Mouse (Mus musculus) heart, embryonic 10.5 days (tissue): ENCODE results near the gene Pcp2. TPM values are rescaled to one million over a fixed set of nuclear protein-coding genes. Genes with fewer than 3 reads are reported as not detected.

Experiments
- DNase-seq: peaks from one replicate; pipeline ENCODE4 v3.0.0-alpha.2; 2017; ENCODE audit warnings: low spot score
- H3K27ac ChIP-seq: fragments of 300-500 bp; sonication (generic); 2 replicates; pipeline ENCODE4 v1.5.1; 2016; ENCODE audit warnings: mild to moderate bottlenecking
- H3K27me3 ChIP-seq: fragments of 300-500 bp; sonication (generic); 2 replicates; pipeline ENCODE4 v1.6.1; 2016; ENCODE audit warnings: mild to moderate bottlenecking; ENCODE audit not compliant: poor library complexity, insufficient read depth, severe bottlenecking
- H3K36me3 ChIP-seq: fragments of 300-500 bp; sonication (generic); 2 replicates; pipeline ENCODE4 v1.6.1; 2016; ENCODE audit warnings: mild to moderate bottlenecking, moderate library complexity
- H3K4me1 ChIP-seq: fragments of 300-500 bp; sonication (generic); 2 replicates; pipeline ENCODE4 v1.6.1; 2016; ENCODE audit warnings: mild to moderate bottlenecking
- H3K4me3 ChIP-seq: fragments of 300-500 bp; sonication (generic); 2 replicates; pipeline ENCODE4 v1.5.1; 2016; ENCODE audit warnings: mild to moderate bottlenecking, moderate library complexity
- H3K9me3 ChIP-seq: fragments of 300-500 bp; sonication (generic); 2 replicates; pipeline ENCODE4 v1.6.1; 2016; ENCODE audit warnings: mild to moderate bottlenecking, moderate library complexity
- WGBS: fragments of 180-500 bp; shearing (Covaris S2); methylation state at CpG from one replicate; pipeline ENCODE4 v1.1.7; 2016; 5-methylcytosine and 5-hydroxymethylcytosine counted together
- polyA plus RNA-seq: library from polyadenylated mRNA; unstranded; fragments of >200 nt; fragmentation: Nextera tagmentation; extraction: Ambion mirVana; gene quantifications from 2 replicates; pipeline ENCODE4 v1.2.1, GENCODE M21; 2016

The Pcp2 gene
- polyA plus RNA-seq, 1 experiment from 2014 or later = not detected

DNA sequence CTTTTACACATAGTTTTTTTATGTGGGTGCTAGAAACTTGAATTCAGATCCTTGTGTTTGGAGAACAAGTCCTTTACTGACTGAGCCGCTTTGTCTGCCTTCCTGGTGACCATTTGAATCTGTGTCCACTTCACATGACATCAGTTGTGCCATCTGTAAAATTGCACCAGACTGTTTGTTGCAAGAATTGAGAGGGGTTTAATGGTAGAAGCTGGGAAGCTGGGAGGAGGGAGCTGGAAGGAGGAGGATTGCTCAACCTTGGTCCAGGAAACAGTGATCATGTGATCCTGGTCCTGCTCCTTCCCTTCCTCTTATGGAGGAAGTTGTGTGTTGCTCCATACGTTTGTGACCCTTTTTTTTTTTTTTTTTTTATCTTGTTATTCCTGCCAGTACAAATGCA, 22.9 kb upstream of the Pcp2 start:
- H3K4me3 ChIP-seq = no peak overlapping the region
- 61% methylated on average over 2 of the region's 2 CpGs for WGBS
- no peaks in the 10 kb centered on the region for H3K4me1 ChIP-seq

DNA sequence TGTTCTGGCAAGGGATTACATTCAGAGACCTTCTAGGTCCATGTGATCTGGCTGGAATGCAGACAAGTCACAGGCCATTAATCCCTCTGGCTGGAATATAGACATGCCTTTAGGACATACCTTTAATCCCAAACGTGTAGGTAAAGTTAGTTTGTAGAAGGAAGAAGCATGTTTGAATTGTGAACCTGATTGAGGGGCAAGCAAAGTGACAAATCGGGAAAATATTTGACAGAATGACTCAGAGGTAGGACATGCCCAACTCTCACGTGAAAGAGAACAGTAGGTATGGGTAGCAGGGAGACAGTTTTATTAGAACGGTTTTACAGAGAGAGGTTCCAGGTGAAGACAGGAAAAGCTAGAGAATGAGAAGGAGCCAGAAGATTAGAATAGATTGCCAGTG, 22.2 kb upstream of the Pcp2 start:
- Histone ChIP-seq H3K27ac (no peak overlapping the region), H3K36me3 (peaks cover 3% of the 10 kb centered on the region; the same call in 1 of the 2 replicates), H3K4me1 (no peaks in the 10 kb centered on the region), H3K4me3 (no peak overlapping the region), H3K27me3 (no peaks in the 10 kb centered on the region), H3K9me3 (no peaks in the 10 kb centered on the region)
- WGBS = 69% methylated on average over 4 of the region's 4 CpGs
- no peak for DNase-seq

More for the DNA sequence above, 22.9 kb upstream of the Pcp2 start:
- no peak for DNase-seq
- Histone ChIP-seq H3K9me3 (no peaks in the 10 kb centered on the region), H3K27ac (no peak overlapping the region), H3K36me3 (no peaks in the 10 kb centered on the region), H3K27me3 (no peaks in the 10 kb centered on the region)

DNA sequence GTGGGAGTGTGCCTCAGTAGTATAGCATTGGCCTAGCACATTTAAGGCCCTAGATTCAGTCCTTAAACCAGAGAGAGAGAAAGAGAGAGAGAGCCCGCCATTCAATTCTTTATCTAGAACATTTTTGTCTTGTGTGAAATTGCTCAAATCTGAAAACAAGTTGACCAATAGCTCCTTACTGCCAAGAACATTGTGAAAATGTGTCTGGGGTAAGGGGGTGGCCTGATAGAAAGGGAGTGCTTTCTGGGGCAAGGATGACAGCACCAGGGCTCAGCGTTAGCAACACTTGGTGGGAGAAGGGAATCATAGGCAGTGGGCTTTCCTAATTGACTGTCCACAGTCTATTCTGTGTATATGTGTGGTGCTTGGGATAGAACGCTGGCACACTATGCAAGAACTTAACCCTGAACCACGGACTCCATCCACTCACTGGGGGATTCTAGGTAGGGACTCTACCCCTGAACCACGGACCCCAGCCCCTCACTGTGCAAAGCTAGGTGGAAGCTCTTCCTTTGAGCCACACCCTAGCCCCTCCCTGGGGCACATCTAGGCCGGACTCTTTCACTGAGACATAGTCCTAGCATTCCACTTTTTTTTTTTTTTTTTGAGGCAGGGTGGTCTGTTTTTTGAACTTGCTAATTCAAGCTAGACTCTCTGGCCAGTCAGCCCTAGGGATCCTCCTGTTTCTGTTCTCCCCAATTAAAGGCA, 21.6 kb upstream of the Pcp2 start:
- H3K4me1 ChIP-seq = no peaks in the 10 kb centered on the region
- 80% methylated on average over 6 of the region's 6 CpGs for WGBS
- H3K4me3 ChIP-seq = no peak overlapping the region

DNA sequence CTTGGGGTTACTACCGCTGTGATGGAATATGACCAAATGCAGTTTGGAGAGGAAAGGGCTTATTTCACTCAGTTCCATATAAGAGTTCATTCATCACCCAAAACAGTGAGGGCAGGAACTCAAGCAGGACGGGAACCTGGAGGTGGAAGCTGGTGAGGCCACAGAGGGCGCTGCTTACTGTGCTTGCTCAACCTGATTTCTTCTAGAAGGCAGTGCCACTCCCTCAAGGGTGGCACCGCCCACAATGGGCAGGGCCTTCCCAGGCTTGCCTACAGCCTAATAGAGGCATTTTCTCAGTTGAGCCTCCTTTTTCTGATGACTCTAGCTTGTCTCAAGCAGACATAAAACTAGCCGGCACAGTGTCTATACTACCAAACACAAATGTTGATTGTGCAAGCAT, 20.5 kb upstream of the Pcp2 start:
- Histone ChIP-seq H3K36me3 (peaks cover 19% of the 10 kb centered on the region), H3K9me3 (no peaks in the 10 kb centered on the region), H3K4me3 (no peak overlapping the region), H3K27ac (no peak overlapping the region), H3K27me3 (no peaks in the 10 kb centered on the region), H3K4me1 (no peaks in the 10 kb centered on the region)
- no peak for DNase-seq
- WGBS = 24% methylated on average over 5 of the region's 5 CpGs

More for the DNA sequence above, 21.6 kb upstream of the Pcp2 start:
- H3K36me3 ChIP-seq = peaks cover 8% of the 10 kb centered on the region; the same call in 1 of the 2 replicates
- DNase-seq = no peak
- no peak overlapping the region for H3K27ac ChIP-seq
- no peaks in the 10 kb centered on the region for H3K9me3 ChIP-seq
- no peaks in the 10 kb centered on the region for H3K27me3 ChIP-seq

DNA sequence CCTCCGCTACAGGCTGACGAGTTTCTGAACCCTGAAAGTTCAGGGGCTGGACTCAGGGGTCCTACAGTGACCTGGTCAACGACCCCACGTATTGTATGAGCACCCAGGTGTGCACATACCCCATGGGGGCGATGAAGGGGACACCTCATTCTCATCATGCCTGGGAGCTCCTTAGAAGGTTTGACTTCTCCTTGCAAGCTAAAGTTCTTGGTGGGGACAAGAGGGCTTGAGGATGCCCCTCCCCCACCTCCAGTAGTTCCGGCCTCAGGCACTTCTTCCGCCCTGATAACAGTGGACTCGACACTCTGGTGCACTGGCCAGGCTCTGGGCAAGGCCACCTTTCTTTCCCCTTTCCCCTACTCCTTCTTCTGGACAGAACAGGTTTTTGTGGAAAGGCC, 6.1 kb upstream of the Pcp2 start:
- peak overlapping the region; percentile 90 for H3K27ac ChIP-seq
- H3K9me3 ChIP-seq = no peaks in the 10 kb centered on the region
- peak overlapping the region; percentile 83 for H3K4me3 ChIP-seq
- peaks cover 26% of the 10 kb centered on the region for H3K36me3 ChIP-seq
- H3K4me1 ChIP-seq = peaks cover 12% of the 10 kb centered on the region
- H3K27me3 ChIP-seq = peaks cover 12% of the 10 kb centered on the region
- DNase-seq = no peak
- 10% methylated on average over 8 of the region's 8 CpGs for WGBS

DNA sequence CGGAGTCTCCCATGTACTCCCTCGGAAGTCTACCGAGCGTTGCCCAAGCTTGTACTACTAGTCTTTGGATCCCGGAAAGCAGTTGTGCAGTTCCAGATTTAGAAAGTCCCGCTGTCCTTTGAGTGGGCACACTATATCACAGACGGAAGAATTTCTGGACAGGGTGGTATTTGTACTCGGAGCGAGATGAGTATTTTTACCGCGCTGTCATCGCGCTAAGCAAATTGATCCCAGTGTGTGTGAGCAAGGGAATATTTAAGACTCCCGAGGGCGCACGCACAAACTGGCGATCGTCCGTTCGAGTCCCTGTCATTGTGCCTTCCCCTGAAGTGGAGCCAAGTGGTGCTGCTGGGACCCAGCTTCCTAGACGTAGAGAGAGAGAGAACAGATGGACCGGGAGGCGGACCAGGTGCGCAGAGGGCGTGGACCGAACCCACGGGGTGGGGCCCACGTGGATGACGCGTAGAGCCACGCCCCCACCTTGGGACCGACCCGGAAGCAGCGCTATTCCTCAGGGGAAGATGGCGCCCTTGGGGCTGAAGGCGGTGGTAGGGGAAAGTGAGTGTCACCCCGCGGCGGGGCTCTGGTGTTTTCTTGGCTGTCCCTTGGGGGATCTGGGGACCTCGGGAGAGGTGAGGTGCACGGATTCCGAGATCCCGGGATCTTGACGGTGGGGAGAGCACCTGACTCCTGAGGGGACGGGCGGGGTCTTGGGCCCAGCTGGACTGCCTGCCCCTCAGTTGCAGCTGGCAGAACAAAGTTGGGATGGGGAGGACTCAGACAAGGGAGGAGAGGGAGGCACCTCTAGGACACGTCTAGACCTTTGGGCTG, 5.5 kb upstream of the Pcp2 start, which contains the start of gene Stxbp2:
Stxbp2 (plus strand) TSS at position 309 of the 831 bp plus-strand sequence.
- Histone ChIP-seq H3K36me3 (peaks cover 20% of the 10 kb centered on the region), H3K4me1 (peaks cover 12% of the 10 kb centered on the region), H3K4me3 (peak within 1 kb of the TSS; percentile 83), H3K27ac (peak within 1 kb of the TSS; percentile 90), H3K9me3 (no peaks in the 10 kb centered on the region), H3K27me3 (peaks cover 12% of the 10 kb centered on the region)
- peak; percentile 91 for DNase-seq
- WGBS = 6% methylated on average over 47 of the region's 47 CpGs

DNA sequence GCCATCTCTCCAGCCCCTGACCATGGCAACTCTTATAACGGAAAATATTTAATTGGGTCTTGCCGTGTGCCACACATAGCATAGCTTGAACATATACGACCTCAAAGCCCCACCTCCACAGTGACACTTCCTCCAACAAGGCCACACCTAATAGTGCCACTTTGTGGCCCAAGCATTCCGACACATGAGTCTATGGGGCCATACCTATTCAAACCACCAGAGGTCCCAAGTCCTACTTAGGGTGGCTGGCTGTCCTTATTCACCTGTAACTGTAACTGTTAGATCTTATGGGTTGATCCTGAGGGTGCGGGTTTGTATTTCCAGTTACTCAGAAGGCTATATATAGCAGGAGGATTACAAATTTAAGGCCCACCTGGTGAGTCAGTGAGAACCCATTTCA, 2.7 kb upstream of the Pcp2 start:
- WGBS = 30% methylated on average over 5 of the region's 5 CpGs
- Histone ChIP-seq H3K27ac (no peak overlapping the region), H3K9me3 (no peaks in the 10 kb centered on the region), H3K4me1 (peaks cover 12% of the 10 kb centered on the region), H3K4me3 (no peak overlapping the region), H3K27me3 (peaks cover 12% of the 10 kb centered on the region), H3K36me3 (0 out of 2 replicates have a peak, but pooled peaks cover 3% of the 10 kb centered on the region)
- DNase-seq = no peak

DNA sequence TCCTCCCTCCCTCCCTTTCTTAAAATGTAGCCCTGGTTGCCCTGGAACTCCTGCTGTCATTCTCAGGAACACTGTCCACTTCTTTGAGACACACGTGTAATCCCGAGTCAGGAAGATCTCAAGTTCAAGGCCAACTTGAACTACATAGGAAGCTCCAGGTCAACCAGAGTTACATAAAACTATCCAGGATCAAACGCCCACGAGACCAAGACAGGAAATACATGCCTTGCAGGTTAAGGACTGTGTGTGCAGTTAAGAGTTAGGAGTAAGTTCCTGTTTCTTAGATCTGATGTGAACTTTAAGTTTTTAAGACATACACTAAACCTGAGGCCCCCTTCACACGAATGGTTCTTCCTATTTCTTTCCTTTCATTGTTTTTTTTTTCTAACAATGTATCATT, 1.6 kb upstream of the Pcp2 start:
- Histone ChIP-seq H3K9me3 (no peaks in the 10 kb centered on the region), H3K36me3 (0 out of 2 replicates have a peak, but pooled peaks cover 3% of the 10 kb centered on the region), H3K27ac (no peak overlapping the region), H3K4me3 (no peak overlapping the region), H3K27me3 (peaks cover 12% of the 10 kb centered on the region), H3K4me1 (peaks cover 13% of the 10 kb centered on the region)
- DNase-seq = no peak
- 58% methylated on average over 5 of the region's 5 CpGs for WGBS

DNA sequence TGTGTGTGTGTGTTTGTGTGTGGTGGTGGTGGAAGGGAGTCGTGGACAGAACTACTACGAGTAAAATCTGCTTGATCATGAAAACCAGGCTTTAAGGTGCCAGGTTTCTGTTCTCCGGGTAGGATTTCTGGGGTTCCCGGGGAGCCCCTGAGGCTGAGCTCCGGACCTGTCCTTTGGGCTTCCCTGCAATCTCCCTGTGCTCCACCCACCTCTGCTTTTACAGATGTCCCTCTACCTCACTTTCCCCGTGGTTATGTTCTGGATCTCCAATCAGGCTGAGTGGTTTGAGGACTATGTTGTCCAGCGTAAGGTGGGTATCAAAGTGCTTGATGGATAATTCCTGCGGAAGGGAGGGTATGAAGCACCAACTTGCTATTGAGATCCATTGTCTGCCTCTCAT, 3.2 kb downstream of the Pcp2 start:
- 63% methylated on average over 8 of the region's 8 CpGs for WGBS
- Histone ChIP-seq H3K9me3 (no peaks in the 10 kb centered on the region), H3K27me3 (no peaks in the 10 kb centered on the region), H3K27ac (no peak overlapping the region), H3K36me3 (peaks cover 19% of the 10 kb centered on the region), H3K4me3 (peak overlapping the region; percentile 93), H3K4me1 (peaks cover 17% of the 10 kb centered on the region)
- no peak for DNase-seq

DNA sequence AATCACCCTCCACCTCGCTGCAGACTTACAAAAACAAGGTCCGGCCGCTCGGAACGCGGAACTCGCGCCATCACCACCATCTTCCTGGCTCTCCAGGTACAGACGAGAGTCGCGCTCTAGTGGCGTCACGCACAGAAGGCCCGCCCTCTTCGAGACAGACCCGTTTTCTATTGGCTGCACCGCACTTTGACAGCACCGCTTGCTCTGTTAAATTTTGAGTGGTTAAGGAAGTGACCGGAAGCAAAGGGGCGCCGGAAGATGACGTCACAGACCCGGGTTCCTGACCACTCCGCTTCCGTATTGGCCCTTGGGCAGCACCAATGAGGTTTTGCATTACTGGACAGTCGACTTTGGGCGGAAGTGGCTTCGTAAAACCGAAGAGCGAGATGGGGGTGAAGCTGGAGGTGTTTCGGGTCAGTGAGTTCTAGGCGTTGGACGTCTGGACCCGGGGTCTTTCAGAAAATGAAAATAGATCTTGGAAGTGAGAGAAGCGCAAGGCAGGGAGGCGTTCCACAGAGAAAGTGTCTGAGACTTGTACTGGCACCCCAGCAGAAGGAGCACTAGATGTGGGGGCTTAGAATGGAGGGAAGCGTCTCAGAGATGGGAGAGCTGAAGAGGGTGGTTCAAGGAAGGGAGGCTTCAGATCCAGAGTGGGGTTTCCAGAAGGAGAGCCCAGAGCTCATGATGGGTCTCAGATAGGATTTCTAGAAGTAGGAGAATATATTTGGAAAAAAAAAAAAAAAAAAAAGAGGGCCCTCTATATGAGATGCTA, 4.0 kb downstream of the Pcp2 start, which contains the start of the genes Xab2 and Pet100:
Xab2 (minus strand) TSS at position 118 of the 772 bp plus-strand sequence.
Pet100 (plus strand) TSS at position 350 of the 772 bp plus-strand sequence.
- Histone ChIP-seq H3K27ac (peak within 1 kb of the TSS; percentile 87), H3K9me3 (no peaks in the 10 kb centered on the region), H3K4me1 (peaks cover 17% of the 10 kb centered on the region), H3K4me3 (peak within 1 kb of the TSS; percentile 93), H3K27me3 (no peaks in the 10 kb centered on the region), H3K36me3 (peaks cover 25% of the 10 kb centered on the region)
- under 1% methylated on average over 37 of the region's 37 CpGs for WGBS
- peak; percentile 100 for DNase-seq

DNA sequence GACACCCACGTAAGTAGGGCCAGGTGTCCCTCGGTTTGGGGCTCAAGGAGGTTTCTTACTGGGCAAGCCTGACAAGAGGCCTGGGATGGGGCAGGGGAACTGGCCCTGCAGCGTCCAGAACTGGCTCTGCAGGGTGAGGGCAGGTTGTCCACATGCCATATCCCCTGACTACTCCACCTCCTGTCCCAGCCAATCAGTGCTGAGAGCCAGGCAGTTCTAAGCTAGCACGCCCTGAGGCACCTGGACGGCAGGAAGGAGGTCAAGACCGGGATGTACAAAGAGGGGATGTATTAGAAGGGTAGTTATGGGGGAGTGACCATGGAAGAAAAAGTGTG, 15.6 kb downstream of the Pcp2 start:
- Histone ChIP-seq H3K4me1 (0 out of 2 replicates have a peak, but pooled peaks cover 2% of the 10 kb centered on the region), H3K27ac (no peak overlapping the region), H3K36me3 (peaks cover 74% of the 10 kb centered on the region), H3K4me3 (no peak overlapping the region), H3K9me3 (no peaks in the 10 kb centered on the region), H3K27me3 (no peaks in the 10 kb centered on the region)
- DNase-seq = no peak
- WGBS = 84% methylated on average over 6 of the region's 6 CpGs

DNA sequence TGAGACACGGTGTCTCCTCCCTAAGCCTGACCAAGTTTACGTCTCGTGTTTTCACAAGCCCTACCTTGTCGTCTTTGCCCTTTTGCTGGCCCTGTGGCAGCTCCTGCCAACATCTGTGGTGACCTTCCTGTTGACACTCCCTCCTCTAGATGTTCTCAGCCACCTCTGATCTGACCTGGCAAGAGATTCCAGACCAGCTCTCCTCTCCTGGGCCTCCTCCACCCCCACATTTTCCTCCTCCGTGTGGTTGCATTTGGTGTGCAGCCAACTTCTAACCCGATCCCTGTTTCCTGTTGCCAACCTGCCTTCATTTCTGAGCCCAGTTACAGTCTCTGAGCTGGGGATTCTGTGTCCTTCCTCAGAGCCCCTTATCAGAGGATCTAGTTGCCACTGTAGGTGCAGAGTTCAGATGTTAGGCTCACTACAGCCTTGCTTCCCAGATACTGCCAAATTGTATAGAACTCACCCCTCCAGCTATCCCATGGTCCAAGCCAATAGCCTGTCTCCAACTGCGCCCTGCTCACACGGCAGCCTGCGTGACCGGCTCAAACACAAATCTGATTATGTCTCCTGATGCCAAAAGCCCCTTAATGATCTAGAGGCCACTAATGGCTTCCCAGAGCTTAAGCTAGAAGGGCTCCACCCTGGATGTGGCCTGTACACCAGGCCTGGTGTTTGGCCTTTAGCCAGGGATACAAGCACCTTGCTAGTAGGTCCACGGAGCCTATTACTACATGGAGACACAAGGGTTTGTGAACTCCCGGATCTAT, 16.1 kb downstream of the Pcp2 start:
- Histone ChIP-seq H3K27me3 (no peaks in the 10 kb centered on the region), H3K36me3 (peaks cover 73% of the 10 kb centered on the region), H3K4me1 (0 out of 2 replicates have a peak, but pooled peaks cover 2% of the 10 kb centered on the region), H3K27ac (no peak overlapping the region), H3K9me3 (no peaks in the 10 kb centered on the region), H3K4me3 (no peak overlapping the region)
- DNase-seq = no peak
- 81% methylated on average over 12 of the region's 12 CpGs for WGBS
